Mouse (Mus musculus) embryo, embryonic 11.5 days (tissue): ENCODE results near the gene Txndc2.

Experiments
- DNase-seq: peaks from one replicate; pipeline ENCODE4 v3.0.0-alpha.2; 2012; ENCODE audit warnings: low read depth, low spot score

Gene Txndc2

GRCm38 (mm10) chr17:65641734-65642218, at the start of gene Txndc2:
Gene Txndc2, minus strand, starts transcription at chr17:65642168.
- no peak for DNase-seq

GRCm38 (mm10) chr17:65683731-65684130, 41.8 kb upstream of the Txndc2 start:
- DNase-seq = no peak

DNA sequence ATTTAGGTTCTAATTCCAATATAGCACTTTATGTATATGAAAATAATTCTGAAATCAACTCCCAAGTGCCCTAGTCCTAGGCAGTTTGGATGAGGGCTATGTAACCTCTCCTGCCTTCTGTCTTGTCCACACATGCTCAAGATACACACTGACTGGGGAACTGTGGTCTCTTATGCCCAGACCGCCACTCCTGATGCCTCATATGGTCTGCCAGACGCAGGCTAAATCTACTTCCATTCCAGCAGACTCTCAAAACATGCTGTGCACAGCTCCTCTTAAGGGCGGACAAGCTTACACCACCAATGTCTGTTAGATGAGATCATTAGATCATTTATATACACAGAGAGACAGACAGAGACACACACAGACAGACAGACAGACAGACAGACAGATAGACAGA, 41.3 kb upstream of the Txndc2 start:
- no peak for DNase-seq

- no peak for DNase-seq
Observed at GRCm38 (mm10) chr17:65682071-65682680, 40.2 kb upstream of the Txndc2 start.

GRCm38 (mm10) chr17:65681516-65681915, 39.5 kb upstream of the Txndc2 start:
- no peak for DNase-seq

DNA sequence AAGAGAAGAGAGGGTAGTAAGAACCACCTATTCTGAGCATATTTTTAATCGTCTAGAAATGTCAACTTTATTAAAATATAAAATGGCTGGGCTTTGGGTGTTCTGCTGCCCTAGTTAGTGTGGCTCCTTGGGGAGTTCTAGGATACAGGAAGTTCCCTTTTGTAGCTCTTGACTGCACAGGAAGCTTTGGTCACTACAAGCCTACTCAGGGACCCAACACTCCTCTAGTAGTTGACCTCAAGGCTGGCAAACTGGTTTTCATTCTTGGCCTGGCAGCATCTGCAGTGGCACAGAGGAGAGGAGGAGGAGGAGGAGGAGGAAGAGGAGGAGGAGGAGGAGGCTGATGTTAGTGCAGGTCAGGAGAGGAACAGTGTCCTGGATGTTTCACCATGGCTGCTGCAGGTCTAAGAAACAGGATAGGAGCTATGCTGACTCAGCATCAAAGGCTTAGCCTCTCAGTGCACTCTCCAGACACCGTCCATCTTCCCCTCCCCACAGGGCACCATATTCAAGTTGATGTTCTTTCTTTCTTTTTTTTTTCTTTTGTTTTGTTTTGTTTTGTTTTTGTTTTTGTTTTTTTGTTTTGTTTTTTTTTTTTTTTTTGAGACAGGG, 38.9 kb upstream of the Txndc2 start:
- no peak for DNase-seq

GRCm38 (mm10) chr17:65679806-65680446, 38.0 kb upstream of the Txndc2 start:
- DNase-seq = no peak

GRCm38 (mm10) chr17:65677742-65678141, 35.8 kb upstream of the Txndc2 start:
- DNase-seq = no peak

DNA sequence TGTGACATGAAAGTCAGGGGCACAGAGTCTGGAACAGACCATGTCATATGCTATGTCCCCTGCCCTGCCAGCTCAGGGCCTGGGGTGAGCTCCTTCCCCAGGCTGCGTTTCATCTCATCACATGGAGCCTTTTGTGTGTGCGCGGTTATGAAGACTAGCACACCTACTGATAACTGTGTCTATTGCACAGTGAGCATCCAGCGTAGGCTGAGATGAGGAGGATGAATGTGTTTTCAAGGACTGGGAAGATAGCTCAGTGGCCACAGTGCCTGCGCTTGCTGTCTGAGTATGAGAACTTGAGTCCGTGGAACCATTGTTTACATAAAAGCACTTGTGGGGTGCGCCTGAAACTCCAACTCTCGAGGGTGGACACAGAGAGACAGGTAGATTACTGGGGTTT, 34.6 kb upstream of the Txndc2 start:
- no peak for DNase-seq

DNA sequence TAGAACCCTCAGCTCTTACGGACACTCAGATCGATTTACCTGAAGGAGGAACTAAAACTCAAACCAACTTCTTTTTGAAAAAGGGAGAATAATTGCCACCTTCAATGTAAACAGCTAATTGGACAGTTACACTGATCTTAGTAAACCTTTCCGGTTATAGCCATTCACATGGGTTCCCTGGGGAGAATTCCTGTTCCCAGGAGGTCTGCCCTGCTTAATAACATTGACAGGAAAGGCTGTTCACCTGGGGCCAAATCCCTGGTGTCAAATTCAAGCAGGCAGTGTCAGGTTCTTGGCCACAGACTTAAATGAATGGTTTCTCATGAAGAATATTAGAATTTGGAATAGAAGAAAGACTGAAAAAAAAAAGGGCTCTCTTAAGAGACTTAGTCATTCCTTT, 34.0 kb upstream of the Txndc2 start:
- DNase-seq = no peak

GRCm38 (mm10) chr17:65674710-65675171, 32.8 kb upstream of the Txndc2 start:
- DNase-seq = no peak

DNA sequence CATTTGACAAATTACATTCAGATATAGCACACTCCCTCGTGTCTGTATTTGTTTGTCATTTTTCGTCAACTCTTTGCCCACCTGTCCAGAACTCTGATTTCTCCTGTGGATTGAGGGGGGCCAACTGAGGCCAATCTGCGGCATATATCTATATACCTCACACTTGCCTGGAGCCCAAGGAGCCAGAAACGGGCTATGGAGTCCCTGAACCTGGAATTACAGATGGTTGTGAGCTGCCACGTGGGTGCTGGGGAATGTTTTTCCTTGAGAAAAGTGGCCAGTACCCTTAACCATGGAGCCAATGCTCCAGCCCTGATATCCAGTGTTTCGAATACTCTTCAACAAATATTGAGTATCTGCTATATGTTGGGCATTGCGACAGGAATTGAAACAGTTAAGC, 31.0 kb upstream of the Txndc2 start:
- DNase-seq = no peak

- DNase-seq = no peak
Observed at GRCm38 (mm10) chr17:65669061-65669460, 27.1 kb upstream of the Txndc2 start.

- no peak for DNase-seq
Observed at GRCm38 (mm10) chr17:65667792-65668191, 25.8 kb upstream of the Txndc2 start.

DNA sequence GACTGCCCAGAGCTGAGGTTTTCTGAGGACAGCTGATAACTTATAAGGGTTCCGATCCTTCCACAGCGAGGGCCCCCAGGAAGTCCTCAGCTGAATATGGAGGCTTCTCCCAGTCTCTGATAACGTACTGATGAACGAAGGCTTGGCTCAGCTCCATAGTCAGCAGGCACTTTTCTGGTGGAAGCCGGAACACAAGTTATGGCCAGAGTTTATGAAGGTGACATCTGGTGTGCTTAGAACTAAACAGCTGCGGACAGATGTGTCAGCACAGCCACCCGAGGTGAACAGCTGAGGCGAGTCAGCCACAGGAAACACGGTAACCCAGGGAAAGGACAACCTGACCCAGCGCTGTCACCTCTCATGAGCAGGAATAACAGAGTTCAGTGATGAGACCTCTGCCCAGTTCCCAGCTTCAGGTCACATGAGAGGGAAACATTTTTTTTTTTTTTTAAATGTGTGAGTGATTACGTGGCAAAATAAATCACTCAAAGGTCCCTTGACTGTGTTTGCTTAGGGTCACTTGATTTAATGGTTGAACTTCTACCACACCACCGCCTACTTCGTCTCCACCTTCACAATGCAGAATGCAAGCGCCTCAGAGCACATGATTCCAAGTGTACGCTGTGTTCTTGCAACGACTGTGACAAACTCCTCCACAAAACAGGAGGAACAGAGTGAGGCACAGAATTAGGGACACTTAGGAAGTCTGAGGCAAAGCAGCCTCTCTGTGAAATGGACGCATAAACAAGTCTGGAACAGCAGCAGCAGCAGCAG, 24.6 kb upstream of the Txndc2 start:
- no peak for DNase-seq

DNA sequence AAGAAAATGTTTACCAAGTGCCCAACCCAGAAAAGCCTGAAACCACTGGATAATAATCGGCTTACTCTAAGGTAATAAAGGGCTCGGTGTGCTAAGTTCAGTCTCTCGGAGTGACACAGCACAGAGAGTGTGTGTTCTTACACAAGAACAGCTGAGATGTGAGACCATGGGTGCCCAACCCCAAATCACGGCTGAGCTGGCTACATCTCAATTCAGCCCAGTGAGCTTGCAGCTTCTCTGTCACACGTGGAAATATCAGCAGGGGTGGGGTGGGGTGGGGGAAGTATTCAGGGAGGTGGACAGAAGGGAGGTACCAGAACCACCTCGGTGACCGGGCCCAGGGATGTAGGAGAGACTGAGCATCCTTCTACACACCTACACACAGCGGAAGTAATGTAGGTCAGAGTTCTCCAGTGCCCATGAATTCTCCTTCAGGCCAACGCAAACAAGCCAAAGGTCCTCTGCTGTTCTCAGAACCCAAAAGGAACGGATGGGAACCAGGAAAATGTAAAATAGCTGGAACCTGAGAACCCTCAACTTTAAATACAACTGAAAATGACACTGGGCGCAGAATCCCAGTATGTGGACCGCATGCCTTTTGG, 23.9 kb upstream of the Txndc2 start:
- no peak for DNase-seq

- DNase-seq = no peak
Observed at GRCm38 (mm10) chr17:65663329-65664078, 21.5 kb upstream of the Txndc2 start.

- DNase-seq = no peak
Observed at GRCm38 (mm10) chr17:65662662-65663061, 20.7 kb upstream of the Txndc2 start.

GRCm38 (mm10) chr17:65658416-65658815, 16.4 kb upstream of the Txndc2 start:
- DNase-seq = no peak

GRCm38 (mm10) chr17:65657958-65658357, 16.0 kb upstream of the Txndc2 start:
- no peak for DNase-seq

DNA sequence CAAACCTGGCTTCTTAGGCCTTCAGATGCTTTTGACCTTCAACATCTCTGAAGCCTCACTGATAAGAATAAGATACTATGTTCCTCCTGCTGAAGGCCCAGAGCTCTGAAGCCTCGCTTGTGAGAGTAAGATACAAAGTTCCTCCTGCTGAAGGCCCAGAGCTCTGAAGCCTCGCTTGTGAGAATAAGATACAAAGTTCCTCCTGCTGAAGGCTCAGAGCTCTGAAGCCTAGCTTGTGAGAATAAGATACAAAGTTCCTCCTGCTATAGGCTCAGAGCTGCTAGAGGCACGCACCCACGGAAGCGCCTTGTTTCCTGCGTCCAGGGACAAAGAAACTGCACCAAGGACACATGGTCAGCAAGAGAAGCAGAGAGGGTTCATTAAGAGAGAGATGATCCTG, 14.8 kb upstream of the Txndc2 start:
- no peak for DNase-seq
